Mouse (Mus musculus): ENCODE measurements around the gene Ubash3a. TPM values are rescaled to one million over a fixed set of nuclear protein-coding genes. Genes with fewer than 3 reads are reported as not detected.

The Ubash3a gene
- 0.49 and 0.86 TPM in 2 replicates for polyA plus RNA-seq (2015; fragmentation: Nextera tagmentation; extraction: Ambion mirVana)

GRCm38 (mm10) chr17:31207771-31208334 is at the start of gene Ubash3a:
Ubash3a (plus strand) TSS chr17:31207873.

GRCm38 (mm10) chr17:31165127-31165526 is 42.5 kb upstream of the Ubash3a start, which contains the start of gene Tff1:
Tff1 (minus strand) TSS chr17:31165277.

GRCm38 (mm10) chr17:31198877-31199276 is 8.8 kb upstream of the Ubash3a start, which contains the start of gene Tmprss3:
Tmprss3 (minus strand) TSS chr17:31198977.

GRCm38 (mm10) chr17:31276922-31277918 is 69.5 kb downstream of the Ubash3a start, which contains the start of gene Rsph1:
Rsph1 (minus strand) TSS chr17:31277383.

GRCm38 (mm10) chr17:31286492-31286891 is 78.8 kb downstream of the Ubash3a start, which contains the start of gene Slc37a1:
Slc37a1 (plus strand) TSS chr17:31286792.

Other genes starting within 250 kb of the Ubash3a start
- gene Abcg1, start 150.2 kb upstream of the Ubash3a start, polyA plus RNA-seq (2015; fragmentation: Nextera tagmentation; extraction: Ambion mirVana): 6.5 and 8.4 TPM in 2 replicates
- gene Tff3, start 78.2 kb upstream of the Ubash3a start, polyA plus RNA-seq (2015; fragmentation: Nextera tagmentation; extraction: Ambion mirVana): 18.3 and 43.0 TPM in 2 replicates
- 2.1 TPM in 1 of 2 replicates, not detected in the other for gene Tff2, start 63.6 kb upstream of the Ubash3a start, polyA plus RNA-seq (2015; fragmentation: Nextera tagmentation; extraction: Ambion mirVana)
- 0.79 and 19.9 TPM in 2 replicates for gene Tff1, start 42.6 kb upstream of the Ubash3a start, polyA plus RNA-seq (2015; fragmentation: Nextera tagmentation; extraction: Ambion mirVana)
- gene Tmprss3, start 8.9 kb upstream of the Ubash3a start, polyA plus RNA-seq (2015; fragmentation: Nextera tagmentation; extraction: Ambion mirVana): not detected in 2 replicates
- gene Rsph1, start 69.5 kb downstream of the Ubash3a start, polyA plus RNA-seq (2015; fragmentation: Nextera tagmentation; extraction: Ambion mirVana): 2.5 TPM in 2 replicates
- gene Slc37a1, start 78.9 kb downstream of the Ubash3a start, polyA plus RNA-seq (2015; fragmentation: Nextera tagmentation; extraction: Ambion mirVana): 5.3 and 10.1 TPM in 2 replicates
- gene Pde9a, start 178.3 kb downstream of the Ubash3a start, polyA plus RNA-seq (2015; fragmentation: Nextera tagmentation; extraction: Ambion mirVana): 6.5 and 14.8 TPM in 2 replicates

Data from adrenal gland, postnatal 0 days (tissue).